Mouse (Mus musculus): Measurements from ENCODE around the gene Leng1. TPM values are rescaled to one million over a fixed set of nuclear protein-coding genes. Genes with fewer than 3 reads are reported as not detected.

Gene Leng1
- polyA plus RNA-seq, 1 experiment, result 21.6 TPM

DNA sequence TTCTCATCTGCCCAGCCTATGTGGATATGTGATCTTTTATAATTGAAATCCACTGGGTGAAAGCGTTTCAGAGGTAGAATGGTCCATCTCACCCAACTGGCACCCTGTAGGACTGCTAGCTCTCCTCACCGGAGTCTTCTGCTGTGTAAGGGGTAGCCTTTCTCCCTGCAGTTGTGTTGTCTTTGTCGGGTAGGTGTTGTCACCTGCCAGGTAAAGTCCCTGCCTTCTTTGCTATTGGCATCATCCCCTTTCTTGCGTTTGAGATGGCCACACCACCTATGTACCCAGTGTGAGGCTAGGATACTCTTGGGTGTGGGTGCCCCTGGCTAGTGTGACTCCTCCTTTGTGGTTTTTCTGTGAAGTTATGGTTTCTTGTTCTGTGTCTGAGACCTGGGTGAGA is 19.0 kb downstream of the Leng1 start:
- no peak for TF ChIP-seq GATA1 (IDR thresholded peaks at IDR 0.05; ENCODE audit: low read length)

DNA sequence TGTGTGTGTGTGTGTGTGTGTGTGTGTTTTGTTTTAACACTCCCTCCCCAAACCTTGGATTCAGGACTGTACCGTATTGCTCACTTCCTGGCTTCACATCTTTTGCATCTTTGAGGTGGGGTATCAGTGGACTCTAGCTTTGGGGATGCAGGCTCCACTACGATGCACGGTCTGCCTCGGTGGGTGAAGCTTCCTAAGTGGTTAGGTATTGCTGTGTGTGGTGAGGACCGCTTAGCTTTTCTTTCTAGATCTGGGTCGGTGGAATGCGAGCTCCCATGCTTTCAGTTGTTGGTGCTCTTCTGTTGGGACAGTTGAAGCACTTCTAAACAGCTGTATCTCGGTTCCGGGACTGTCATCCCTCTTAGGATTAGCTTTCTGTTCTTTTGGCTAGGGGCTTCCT is 19.5 kb downstream of the Leng1 start:
- no peak for TF ChIP-seq GATA1 (IDR thresholded peaks at IDR 0.05; ENCODE audit: low read length)

DNA sequence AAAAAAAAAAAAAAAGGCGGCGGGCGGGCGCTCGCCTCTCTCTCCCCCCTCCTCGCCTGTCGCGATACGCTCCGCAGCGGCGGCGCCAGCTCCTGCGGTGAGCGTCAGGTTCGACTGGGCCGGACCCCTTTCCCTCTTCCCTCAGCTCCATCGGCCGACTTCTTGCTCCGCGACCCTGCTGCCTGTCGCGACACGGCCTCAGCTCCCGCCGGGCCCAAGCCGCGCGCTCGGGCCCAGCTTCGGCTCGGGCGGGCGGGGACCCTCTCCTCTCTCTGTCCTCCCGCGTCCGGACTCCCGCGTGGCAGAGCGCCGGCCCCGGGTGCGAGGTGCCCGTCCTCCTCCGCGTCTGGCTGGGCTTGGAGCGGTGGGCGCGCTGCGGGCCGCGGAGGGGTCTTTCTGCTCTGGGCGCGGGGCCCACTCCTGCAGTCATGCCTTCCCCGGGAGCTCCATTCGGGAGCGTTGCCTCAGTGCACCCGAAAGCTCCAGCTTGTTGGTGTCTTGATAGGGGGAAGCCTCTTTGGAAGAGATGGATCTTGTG is 20.1 kb downstream of the Leng1 start:
- no peak for TF ChIP-seq GATA1 (IDR thresholded peaks at IDR 0.05; ENCODE audit: low read length)

- TF ChIP-seq GATA1 (IDR thresholded peaks at IDR 0.05; ENCODE audit: low read length), result no peak
Measured at GRCm38 (mm10) chr7:3644672-3645487, 20.8 kb downstream of the Leng1 start, which contains the start of gene Cnot3. Gene Cnot3, plus strand, starts transcription at chr7:3645268.

DNA sequence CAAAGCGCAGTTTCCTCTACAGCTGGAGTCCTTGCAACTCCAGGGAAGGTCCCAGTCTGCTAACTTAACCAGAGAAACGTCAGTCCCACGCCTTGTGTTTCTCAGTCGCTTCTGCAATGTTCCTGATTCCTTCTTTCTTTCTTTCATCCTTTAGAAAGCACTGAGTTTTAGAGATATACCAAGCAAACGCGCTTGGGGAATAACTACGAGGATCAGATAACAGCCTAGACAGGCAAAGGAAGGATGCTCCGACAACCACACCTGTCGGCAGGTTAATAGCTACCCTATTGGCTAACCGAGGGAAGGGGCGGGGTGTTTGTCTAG is 21.3 kb downstream of the Leng1 start:
- no peak for TF ChIP-seq GATA1 (IDR thresholded peaks at IDR 0.05; ENCODE audit: low read length)

DNA sequence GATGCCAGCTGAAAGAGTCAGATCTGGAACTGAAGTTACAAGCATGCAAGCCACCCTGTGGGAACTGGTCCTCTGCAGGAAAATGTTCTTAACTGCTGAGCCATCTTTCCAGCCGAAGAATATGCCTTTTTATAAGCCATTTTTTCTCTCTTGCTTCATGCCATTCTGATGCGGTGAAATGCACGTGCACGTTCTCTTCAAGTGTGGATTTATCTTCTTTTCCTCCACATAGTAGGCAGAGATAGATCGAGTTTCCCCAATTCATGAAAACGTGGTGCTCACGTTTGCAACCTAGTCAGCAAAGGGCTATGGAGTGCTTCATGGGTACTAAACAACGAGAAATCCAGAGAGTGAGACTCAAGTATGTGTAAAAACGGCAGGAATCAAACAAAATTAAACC is 21.8 kb downstream of the Leng1 start:
- TF ChIP-seq GATA1 (IDR thresholded peaks at IDR 0.05; ENCODE audit: low read length), result no peak

DNA sequence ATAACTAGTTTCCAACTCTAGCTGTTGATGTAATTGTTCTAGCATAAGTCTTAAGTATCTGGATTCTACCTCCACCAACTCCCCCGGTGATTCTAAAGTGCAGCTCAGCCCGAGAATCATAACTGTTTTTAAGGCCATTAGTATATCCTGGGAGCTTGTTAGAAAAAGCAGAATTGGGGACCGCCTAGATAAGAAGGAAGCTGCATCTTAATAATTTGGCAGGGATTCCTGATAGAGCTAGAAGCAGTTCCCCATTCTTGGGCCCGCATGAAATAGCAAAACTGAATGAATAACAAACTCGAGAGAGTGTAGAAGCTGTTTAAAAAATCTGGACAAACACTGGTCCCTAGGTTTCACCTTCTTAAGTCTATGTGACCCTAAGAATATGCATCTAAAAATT is 22.2 kb downstream of the Leng1 start:
- TF ChIP-seq GATA1 (IDR thresholded peaks at IDR 0.05; ENCODE audit: low read length), result no peak

- TF ChIP-seq GATA1 (IDR thresholded peaks at IDR 0.05; ENCODE audit: low read length), result no peak
Measured at GRCm38 (mm10) chr7:3630478-3630815, 35.2 kb downstream of the Leng1 start.

DNA sequence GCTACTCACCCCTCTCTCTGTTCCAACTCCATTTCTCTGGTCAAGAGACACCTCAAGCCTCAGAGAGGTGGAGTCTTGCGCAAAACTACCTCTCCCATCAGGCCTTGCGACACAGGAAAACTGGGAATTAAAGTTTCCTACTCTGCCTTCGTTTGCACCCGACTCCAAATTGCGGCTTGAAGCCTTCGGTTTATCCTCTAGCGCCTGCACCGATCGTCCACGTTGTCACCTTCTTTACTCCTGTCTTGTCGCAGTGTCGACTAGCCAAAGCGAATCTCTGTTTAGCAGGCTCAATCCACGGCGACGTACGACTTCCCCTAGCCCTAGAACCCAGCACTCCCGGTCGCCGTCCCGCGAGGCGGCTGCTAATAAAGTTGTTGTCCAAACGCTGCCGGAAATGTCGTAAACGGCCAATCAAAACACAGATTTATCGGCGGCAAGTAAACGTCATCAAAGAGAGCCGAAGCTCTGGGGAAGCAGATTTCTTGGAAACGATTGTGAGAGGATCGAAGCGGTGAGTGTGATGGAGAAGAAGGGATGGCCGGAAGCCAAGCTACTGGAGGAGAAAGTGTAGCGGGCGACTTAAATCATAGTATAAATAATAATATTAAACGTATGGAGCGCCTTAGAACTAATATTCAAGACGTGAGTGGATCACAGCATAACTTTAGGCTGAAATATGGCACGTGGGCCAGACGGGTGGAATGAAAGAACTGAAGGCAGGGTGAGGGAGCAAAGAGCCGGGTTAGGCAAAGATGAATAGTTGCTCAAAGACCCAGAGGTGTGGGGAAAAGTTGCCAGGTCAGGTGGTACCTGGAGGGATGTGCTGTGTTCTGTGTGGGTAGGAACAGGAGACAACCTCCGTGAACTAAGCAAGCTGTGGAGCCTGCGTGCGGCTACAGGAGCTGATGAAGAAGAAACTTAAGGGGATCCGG is 35.8 kb downstream of the Leng1 start, which contains the start of the genes Tfpt and Prpf31:
Gene Tfpt, minus strand, starts transcription at position 387 of the 935 bp plus-strand sequence.
Gene Prpf31, plus strand, starts transcription at position 443 of the 935 bp plus-strand sequence.
- no peak for TF ChIP-seq GATA1 (IDR thresholded peaks at IDR 0.05; ENCODE audit: low read length)

- TF ChIP-seq GATA1 (IDR thresholded peaks at IDR 0.05; ENCODE audit: low read length), result no peak
Measured at GRCm38 (mm10) chr7:3629030-3629429, 36.6 kb downstream of the Leng1 start.

DNA sequence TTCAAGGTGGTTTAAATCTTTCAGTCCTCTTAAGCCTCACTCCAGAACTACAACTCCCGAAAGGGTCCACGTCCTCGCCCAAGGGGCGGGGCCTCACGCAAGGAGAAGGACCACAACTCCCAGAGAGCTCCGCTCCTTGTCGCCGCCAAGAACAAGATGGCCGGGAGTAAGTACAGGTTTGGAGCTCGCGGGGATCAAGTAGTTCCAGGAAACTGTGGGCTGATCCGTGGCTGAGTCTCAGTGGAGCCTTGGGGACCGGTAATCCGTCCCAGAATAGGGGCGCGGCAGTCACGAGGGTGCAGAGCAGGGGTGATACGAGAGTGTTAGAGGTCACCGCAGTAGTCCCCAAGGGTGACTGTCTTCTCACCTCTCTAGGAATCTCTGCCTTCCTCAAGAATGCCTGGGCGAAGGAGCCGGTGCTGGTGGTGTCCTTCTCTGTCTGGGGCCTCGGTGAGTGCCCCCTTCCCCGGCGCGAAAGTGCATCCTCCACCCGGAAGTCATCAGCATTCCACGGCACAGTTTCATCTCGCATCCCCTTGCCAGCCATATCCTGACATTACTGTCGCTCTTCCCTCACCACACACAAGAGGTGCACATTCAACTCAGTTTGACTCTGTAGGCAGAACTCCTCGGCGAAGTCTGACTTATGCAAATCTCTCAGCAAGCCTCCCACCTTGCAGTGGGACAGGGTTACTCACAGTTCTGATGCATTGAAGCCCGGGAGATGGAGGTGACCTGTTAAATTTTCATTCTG is 48.2 kb downstream of the Leng1 start, which contains the start of gene Ndufa3:
Gene Ndufa3, plus strand, starts transcription at position 132 of the 754 bp plus-strand sequence.
- TF ChIP-seq GATA1 (IDR thresholded peaks at IDR 0.05; ENCODE audit: low read length), result no peak

- no peak for TF ChIP-seq GATA1 (IDR thresholded peaks at IDR 0.05; ENCODE audit: low read length)
Measured at GRCm38 (mm10) chr7:3616389-3617241, 49.0 kb downstream of the Leng1 start.

DNA sequence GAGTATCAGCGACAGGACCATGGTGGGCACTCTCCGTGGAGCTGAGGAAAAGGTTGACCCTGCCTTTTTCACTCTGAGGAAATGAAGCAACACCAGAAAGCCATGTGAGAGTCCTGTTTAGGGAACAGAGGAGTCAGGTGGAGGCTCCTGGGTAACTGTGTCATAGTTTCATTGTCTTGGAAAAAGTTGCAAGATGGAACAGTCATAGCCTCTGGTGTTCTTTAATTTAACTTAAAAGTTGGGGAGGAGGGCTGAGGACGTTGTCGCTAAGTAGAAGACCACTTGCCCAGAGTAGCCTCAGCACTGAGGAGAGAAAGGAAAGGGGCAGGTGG is 49.6 kb downstream of the Leng1 start, which contains the start of gene Oscar:
Gene Oscar, minus strand, starts transcription at position 101 of the 332 bp plus-strand sequence.
- TF ChIP-seq GATA1 (IDR thresholded peaks at IDR 0.05; ENCODE audit: low read length), result no peak

GRCm38 (mm10) chr7:3614021-3614420 is 51.6 kb downstream of the Leng1 start:
- no peak for TF ChIP-seq GATA1 (IDR thresholded peaks at IDR 0.05; ENCODE audit: low read length)
